Mouse (Mus musculus): Measurements from ENCODE around the gene Ift22. TPM values are rescaled to one million over a fixed set of nuclear protein-coding genes. Genes with fewer than 3 reads are reported as not detected.
A peak's percentile ranks its signal among the peaks of the same experiment; 100 is the strongest.

Ift22 gene
- total and polyA plus RNA-seq, 3 experiments = 6.1 to 10.5 (median 6.5) TPM

GRCm38 (mm10) chr5:136950521-136950920 lies 42.6 kb downstream of the Ift22 start:
- H3K4me3 ChIP-seq (ENCODE audit: low read depth, low read length) = no peak overlapping the region
- TF ChIP-seq POLR2AphosphoS5 (IDR thresholded peaks at IDR 0.05; ENCODE audit: insufficient replicate concordance, low read depth, low read length) = no peak
- no peaks in the 10 kb centered on the region for H3K27me3 ChIP-seq (ENCODE audit: insufficient read depth, low read length)
- ATAC-seq (ENCODE audit: extremely low read depth, insufficient number of reproducible peaks, low FRiP score, poor library complexity, severe bottlenecking) (no peak), DNase-seq (ENCODE audit: low spot score) (no peak)
- peaks cover 21% of the 10 kb centered on the region for H3K4me1 ChIP-seq (ENCODE audit: insufficient read depth, low read depth, low read length)
- H3K36me3 ChIP-seq (replicated peaks) = peaks cover 14% of the 10 kb centered on the region
- H3K9me3 ChIP-seq (replicated peaks) = no peaks in the 10 kb centered on the region

GRCm38 (mm10) chr5:136952153-136952552 lies 44.2 kb downstream of the Ift22 start:
- Histone ChIP-seq H3K4me3 (ENCODE audit: low read depth, low read length) (no peak overlapping the region), H3K36me3 (replicated peaks) (peaks cover 27% of the 10 kb centered on the region), H3K27me3 (ENCODE audit: insufficient read depth, low read length) (no peaks in the 10 kb centered on the region), H3K9me3 (replicated peaks) (no peaks in the 10 kb centered on the region), H3K4me1 (ENCODE audit: insufficient read depth, low read depth, low read length) (peaks cover 30% of the 10 kb centered on the region)
- DNase-seq (ENCODE audit: low spot score) (no peak), ATAC-seq (ENCODE audit: extremely low read depth, insufficient number of reproducible peaks, low FRiP score, poor library complexity, severe bottlenecking) (no peak)
- no peak for TF ChIP-seq TAL1 (conservative IDR thresholded peaks at IDR 0.05; ENCODE audit: low read depth, low read length)
- no peak for TF ChIP-seq GATA1 (IDR thresholded peaks at IDR 0.05; ENCODE audit: borderline replicate concordance, low read length)
- TF ChIP-seq GATA2 (IDR thresholded peaks at IDR 0.05; ENCODE audit: borderline replicate concordance, low read depth, low read length) = no peak
- TF ChIP-seq POLR2AphosphoS5 (IDR thresholded peaks at IDR 0.05; ENCODE audit: insufficient replicate concordance, low read depth, low read length) = no peak
- no peak for TF ChIP-seq CTCF (IDR thresholded peaks at IDR 0.05; ENCODE audit: low read depth, low read length)

GRCm38 (mm10) chr5:136953015-136953414 lies 45.1 kb downstream of the Ift22 start, which contains the start of gene Fis1:
Gene Fis1 (plus strand): TSS chr5:136953275.
- Histone ChIP-seq H3K4me3 (ENCODE audit: low read depth, low read length) (peak within 1 kb of the TSS; percentile 75), H3K4me1 (ENCODE audit: insufficient read depth, low read depth, low read length) (peaks cover 30% of the 10 kb centered on the region), H3K27me3 (ENCODE audit: insufficient read depth, low read length) (no peaks in the 10 kb centered on the region), H3K9me3 (replicated peaks) (no peaks in the 10 kb centered on the region), H3K36me3 (replicated peaks) (peaks cover 35% of the 10 kb centered on the region)
- DNase-seq (ENCODE audit: low spot score) (peak; percentile 93), ATAC-seq (ENCODE audit: extremely low read depth, insufficient number of reproducible peaks, low FRiP score, poor library complexity, severe bottlenecking) (peak; percentile 99)
- TF ChIP-seq GATA2 (IDR thresholded peaks at IDR 0.05; ENCODE audit: borderline replicate concordance, low read depth, low read length) (no peak), POLR2AphosphoS5 (IDR thresholded peaks at IDR 0.05; ENCODE audit: insufficient replicate concordance, low read depth, low read length) (no peak), GATA1 (IDR thresholded peaks at IDR 0.05; ENCODE audit: borderline replicate concordance, low read length) (no peak), TAL1 (conservative IDR thresholded peaks at IDR 0.05; ENCODE audit: low read depth, low read length) (no peak), CTCF (IDR thresholded peaks at IDR 0.05; ENCODE audit: low read depth, low read length) (no peak)

GRCm38 (mm10) chr5:136953440-136953951 lies 45.5 kb downstream of the Ift22 start:
- no peaks in the 10 kb centered on the region for H3K9me3 ChIP-seq (replicated peaks)
- DNase-seq (ENCODE audit: low spot score) (no peak), ATAC-seq (ENCODE audit: extremely low read depth, insufficient number of reproducible peaks, low FRiP score, poor library complexity, severe bottlenecking) (no peak)
- H3K4me3 ChIP-seq (ENCODE audit: low read depth, low read length) = peak overlapping the region; percentile 75
- H3K27me3 ChIP-seq (ENCODE audit: insufficient read depth, low read length) = no peaks in the 10 kb centered on the region
- peaks cover 38% of the 10 kb centered on the region for H3K36me3 ChIP-seq (replicated peaks)
- TF ChIP-seq TAL1 (conservative IDR thresholded peaks at IDR 0.05; ENCODE audit: low read depth, low read length) = no peak
- no peak for TF ChIP-seq CTCF (IDR thresholded peaks at IDR 0.05; ENCODE audit: low read depth, low read length)
- TF ChIP-seq POLR2AphosphoS5 (IDR thresholded peaks at IDR 0.05; ENCODE audit: insufficient replicate concordance, low read depth, low read length) = no peak
- no peak for TF ChIP-seq GATA1 (IDR thresholded peaks at IDR 0.05; ENCODE audit: borderline replicate concordance, low read length)
- TF ChIP-seq GATA2 (IDR thresholded peaks at IDR 0.05; ENCODE audit: borderline replicate concordance, low read depth, low read length) = no peak
- peaks cover 34% of the 10 kb centered on the region for H3K4me1 ChIP-seq (ENCODE audit: insufficient read depth, low read depth, low read length)

GRCm38 (mm10) chr5:136955622-136956021 lies 47.7 kb downstream of the Ift22 start:
- ATAC-seq (ENCODE audit: extremely low read depth, insufficient number of reproducible peaks, low FRiP score, poor library complexity, severe bottlenecking) = no peak
- Histone ChIP-seq H3K27me3 (ENCODE audit: insufficient read depth, low read length) (no peaks in the 10 kb centered on the region), H3K4me1 (ENCODE audit: insufficient read depth, low read depth, low read length) (peaks cover 43% of the 10 kb centered on the region), H3K36me3 (replicated peaks) (peaks cover 55% of the 10 kb centered on the region), H3K9me3 (replicated peaks) (no peaks in the 10 kb centered on the region), H3K4me3 (ENCODE audit: low read depth, low read length) (no peak overlapping the region)
- DNase-seq (ENCODE audit: low spot score) = no peak
- TF ChIP-seq GATA2 (IDR thresholded peaks at IDR 0.05; ENCODE audit: borderline replicate concordance, low read depth, low read length) (no peak), GATA1 (IDR thresholded peaks at IDR 0.05; ENCODE audit: borderline replicate concordance, low read length) (no peak), POLR2AphosphoS5 (IDR thresholded peaks at IDR 0.05; ENCODE audit: insufficient replicate concordance, low read depth, low read length) (no peak), CTCF (IDR thresholded peaks at IDR 0.05; ENCODE audit: low read depth, low read length) (no peak), TAL1 (conservative IDR thresholded peaks at IDR 0.05; ENCODE audit: low read depth, low read length) (no peak)

- H3K4me1 ChIP-seq (ENCODE audit: insufficient read depth, low read depth, low read length) = peaks cover 55% of the 10 kb centered on the region
- no peaks in the 10 kb centered on the region for H3K9me3 ChIP-seq (replicated peaks)
- H3K27me3 ChIP-seq (ENCODE audit: insufficient read depth, low read length) = no peaks in the 10 kb centered on the region
- peaks cover 63% of the 10 kb centered on the region for H3K36me3 ChIP-seq (replicated peaks)
- no peak overlapping the region for H3K4me3 ChIP-seq (ENCODE audit: low read depth, low read length)
- DNase-seq (ENCODE audit: low spot score) (no peak), ATAC-seq (ENCODE audit: extremely low read depth, insufficient number of reproducible peaks, low FRiP score, poor library complexity, severe bottlenecking) (no peak)
- no peak for TF ChIP-seq TAL1 (conservative IDR thresholded peaks at IDR 0.05; ENCODE audit: low read depth, low read length)
- no peak for TF ChIP-seq GATA1 (IDR thresholded peaks at IDR 0.05; ENCODE audit: borderline replicate concordance, low read length)
- TF ChIP-seq GATA2 (IDR thresholded peaks at IDR 0.05; ENCODE audit: borderline replicate concordance, low read depth, low read length) = no peak
- TF ChIP-seq CTCF (IDR thresholded peaks at IDR 0.05; ENCODE audit: low read depth, low read length) = no peak
- TF ChIP-seq POLR2AphosphoS5 (IDR thresholded peaks at IDR 0.05; ENCODE audit: insufficient replicate concordance, low read depth, low read length) = no peak
Measured at GRCm38 (mm10) chr5:136957250-136957649, 49.3 kb downstream of the Ift22 start.

All from G1E (cell line).